Mouse (Mus musculus) bone marrow macrophage, adult 2 months (primary cell): Measurements from ENCODE around the gene Nek8.

Experiments
- CTCF ChIP-seq: IDR thresholded peaks from 2 replicates; pipeline ENCODE4 v1.5.1; 2012; ENCODE audit warnings: low read depth, mild to moderate bottlenecking, low read length, moderate library complexity
- POLR2A ChIP-seq: IDR thresholded peaks from 2 replicates; pipeline ENCODE4 v1.6.1; 2012; ENCODE audit warnings: mild to moderate bottlenecking, low read depth, low read length, borderline replicate concordance

- TF ChIP-seq CTCF: no peak
- no peak for TF ChIP-seq POLR2A
Observed at GRCm38 (mm10) chr11:78167257-78167959, 9.1 kb downstream of the Nek8 start.
